Mouse (Mus musculus) MEL (cell line): ENCODE measurements around the gene Rpl7l1.

Experiments used
- CTCF ChIP-seq, 3 experiments: IDR thresholded peaks in 2 of 3; conservative IDR thresholded peaks in 1 of 3; 2 replicates each; pipeline ENCODE4 v1.5.1; 2011 to 2012; ENCODE audit warnings: low read length in 3 of 3, low read depth in 2 of 3, mild to moderate bottlenecking in 2 of 3, improper control_type of control experiment in 1 of 3, inconsistent platforms in 1 of 3, mixed read lengths in 1 of 3, moderate library complexity in 1 of 3; ENCODE audit not compliant: control insufficient read depth in 1 of 3, insufficient read depth in 1 of 3, poor library complexity in 1 of 3, severe bottlenecking in 1 of 3
- EP300 ChIP-seq, 2 experiments: IDR thresholded peaks; 2 replicates each; pipeline ENCODE4 v1.6.1; 2011; ENCODE audit warnings: improper control_type of control experiment in 2 of 2, low read length in 2 of 2, low read depth in 1 of 2, mild to moderate bottlenecking in 1 of 2
- GATA1 ChIP-seq: IDR thresholded peaks from 2 replicates; pipeline ENCODE4 v1.6.1; 2011; ENCODE audit warnings: low read depth, low read length, improper control_type of control experiment
- MEF2A ChIP-seq: IDR thresholded peaks from 2 replicates; pipeline ENCODE4 v1.6.1; 2014; ENCODE audit warnings: low read depth, mild to moderate bottlenecking, inconsistent platforms, low read length, improper control_type of control experiment; ENCODE audit not compliant: poor library complexity, insufficient replicate concordance, severe bottlenecking; ENCODE audit errors: extremely low read depth
- MYB ChIP-seq: IDR thresholded peaks from 2 replicates; pipeline ENCODE4 v1.6.1; 2011; ENCODE audit warnings: mild to moderate bottlenecking, low read depth, low read length, improper control_type of control experiment
- POLR2A ChIP-seq, 2 experiments: IDR thresholded peaks; 2 replicates each; pipeline ENCODE4 v1.6.1; 2011 to 2012; ENCODE audit warnings: low read length in 2 of 2, mild to moderate bottlenecking in 2 of 2, control low read depth in 1 of 2, improper control_type of control experiment in 1 of 2, low read depth in 1 of 2, moderate library complexity in 1 of 2; ENCODE audit not compliant: control insufficient read depth in 1 of 2, insufficient read depth in 1 of 2, poor library complexity in 1 of 2
- SIN3A ChIP-seq: IDR thresholded peaks from 2 replicates; pipeline ENCODE4 v1.6.1; 2012; ENCODE audit warnings: low read length, improper control_type of control experiment, inconsistent platforms

- TF ChIP-seq CTCF (IDR thresholded peaks at IDR 0.05 in 2 of 3, conservative IDR thresholded peaks at IDR 0.05 in 1 of 3; ENCODE audit: control insufficient read depth in 1 of 3, insufficient read depth in 1 of 3, low read depth in 2 of 3, low read length in 3 of 3, poor library complexity in 1 of 3, severe bottlenecking in 1 of 3) (no peak), MYB (no peak), MEF2A (no peak), EP300 (IDR thresholded peaks at IDR 0.05; ENCODE audit: low read depth in 1 of 2, low read length in 2 of 2) (no peak), GATA1 (no peak), POLR2A (IDR thresholded peaks at IDR 0.05; ENCODE audit: control insufficient read depth in 1 of 2, insufficient read depth in 1 of 2, low read depth in 1 of 2, low read length in 2 of 2, poor library complexity in 1 of 2) (no peak), SIN3A (no peak)
These were observed 19.3 kb upstream of the Rpl7l1 start for GRCm38 (mm10) chr17:46801761-46802160.
